Mouse (Mus musculus) G1E (cell line): ENCODE measurements at regions not wholly inside any gene's neighbourhood (a gene's known extent, or its start where the extent isn't known, plus 50 kb on each side); places are given as distances from the start of the nearest gene placed in this dataset.

Experiments used
- CTCF ChIP-seq: IDR thresholded peaks from 2 replicates; pipeline ENCODE4 v1.5.1; 2012; ENCODE audit warnings: low read depth, low read length, inconsistent platforms, mixed read lengths
- GATA1 ChIP-seq: IDR thresholded peaks from 2 replicates; pipeline ENCODE4 v1.6.1; 2012; ENCODE audit warnings: borderline replicate concordance, low read length, inconsistent platforms, mixed read lengths
- GATA2 ChIP-seq: IDR thresholded peaks from 2 replicates; pipeline ENCODE4 v1.6.1; 2012; ENCODE audit warnings: low read depth, low read length, inconsistent platforms, borderline replicate concordance
- POLR2AphosphoS5 ChIP-seq: IDR thresholded peaks from 2 replicates; pipeline ENCODE4 v1.6.1; 2012; ENCODE audit warnings: low read depth, low read length, inconsistent platforms; ENCODE audit not compliant: insufficient replicate concordance
- TAL1 ChIP-seq: conservative IDR thresholded peaks from 2 replicates; pipeline ENCODE4 v1.6.1; 2012; ENCODE audit warnings: low read depth, low read length, inconsistent platforms, mixed read lengths

DNA sequence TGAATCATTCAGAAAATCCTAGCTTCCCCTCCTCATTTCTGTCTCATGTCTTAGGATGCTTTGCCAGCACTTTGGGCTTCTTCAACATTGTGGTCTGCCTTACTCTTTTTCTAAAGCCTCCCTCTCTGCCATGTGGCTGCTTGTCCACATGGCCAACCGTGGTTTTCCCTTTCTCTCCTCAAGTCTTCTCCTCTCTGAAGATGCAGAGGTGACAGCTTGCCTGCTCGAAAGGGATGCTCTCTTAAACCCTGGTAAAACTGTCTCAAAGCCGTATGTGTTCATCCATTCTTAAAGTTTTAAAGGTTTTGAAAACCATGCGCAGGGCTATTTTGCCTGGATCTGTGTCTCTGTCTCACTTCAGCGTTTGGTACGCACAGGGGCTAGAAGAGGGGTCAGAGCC is 123.4 kb upstream of the Dapk1 start:
- TF ChIP-seq CTCF (no peak), GATA1 (no peak), TAL1 (no peak), POLR2AphosphoS5 (no peak), GATA2 (no peak)
